Mouse (Mus musculus) lung, postnatal 0 days (tissue): Measurements from ENCODE around the gene Notch3.
A peak's percentile ranks its signal among the peaks of the same experiment; 100 is the strongest.

Experiments used
- CTCF ChIP-seq: IDR thresholded peaks from 2 replicates; pipeline ENCODE4 v1.5.1; 2016; ENCODE audit warnings: antibody characterized with exemption, mild to moderate bottlenecking
- EP300 ChIP-seq: IDR thresholded peaks from 2 replicates; pipeline ENCODE4 v1.6.1; 2016; ENCODE audit warnings: antibody characterized with exemption, mild to moderate bottlenecking, control low read depth

DNA sequence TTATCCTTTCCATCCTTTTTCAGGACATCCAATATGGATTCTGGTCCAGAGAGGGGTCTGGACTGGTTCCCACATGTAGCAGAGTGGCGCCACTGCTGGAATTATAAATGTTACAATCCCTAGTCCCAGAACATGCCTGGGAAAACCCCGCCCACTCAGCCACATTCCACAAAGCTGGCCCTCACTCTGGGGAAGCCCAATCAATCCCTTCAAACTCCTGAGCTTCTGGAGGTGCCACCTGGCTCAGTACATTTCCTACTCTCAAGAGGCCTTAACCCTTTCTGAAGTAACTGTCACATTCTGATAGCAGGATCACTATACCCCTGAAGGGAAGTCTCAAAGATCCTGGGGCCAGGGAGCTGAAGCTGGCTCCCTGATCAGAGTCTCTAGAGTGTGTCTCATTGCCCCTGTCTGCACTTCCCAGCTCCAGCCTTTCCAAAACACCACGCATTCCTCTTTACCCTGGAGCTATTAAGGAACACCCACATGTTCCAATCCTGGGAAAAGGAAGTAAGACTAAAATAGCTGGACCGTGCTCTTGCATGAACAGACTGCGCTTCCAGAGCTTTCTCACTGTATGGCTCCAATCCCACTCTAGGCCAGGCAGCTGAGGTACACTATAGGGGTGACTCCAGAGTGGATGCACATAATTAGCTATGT lies 41.1 kb upstream of the Notch3 start:
- TF ChIP-seq EP300, result no peak
- TF ChIP-seq CTCF, result 0 out of 2 replicates have a peak, but pooled peaks have one; percentile 5
